Mouse (Mus musculus): ENCODE measurements around the gene Clmn. TPM values are rescaled to one million over a fixed set of nuclear protein-coding genes. Genes with fewer than 3 reads are reported as not detected.

Clmn gene
- polyA plus RNA-seq, 1 experiment = 8.2 TPM

GRCm38 (mm10) chr12:104715453-104715852, 149.4 kb downstream of the Clmn start:
- Histone ChIP-seq H3K27ac (replicated peaks; ENCODE audit: low read depth, low read length) (no peak overlapping the region), H3K4me3 (ENCODE audit: insufficient read depth, low read depth, low read length) (no peak overlapping the region), H3K4me1 (ENCODE audit: control insufficient read depth, insufficient read depth, insufficient read length, low read length) (no peaks in the 10 kb centered on the region)

Other genes starting within 250 kb of the Clmn start
- gene Dicer1, start 113.1 kb downstream of the Clmn start, polyA plus RNA-seq (2012; ENCODE audit: insufficient read depth, insufficient read length, missing spikeins) = 11.7 and 13.2 TPM in 2 replicates
- gene Syne3, start 144.7 kb upstream of the Clmn start, polyA plus RNA-seq (2012; ENCODE audit: insufficient read depth, insufficient read length, missing spikeins) = 2.8 and 3.3 TPM in 2 replicates
- 123 and 149 TPM in 2 replicates for gene Glrx5, start 167.6 kb upstream of the Clmn start, polyA plus RNA-seq (2012; ENCODE audit: insufficient read depth, insufficient read length, missing spikeins)